Mouse (Mus musculus) lung, adult 2 months (tissue): ENCODE data around the gene Bnip3.

Source experiments
- CTCF ChIP-seq: fragments of 200-500 bp; IDR thresholded peaks from 2 replicates; pipeline ENCODE4 v1.5.1; 2011; ENCODE audit warnings: mild to moderate bottlenecking, low read length, control low read depth; ENCODE audit not compliant: insufficient read depth
- POLR2A ChIP-seq: fragments of 200-500 bp; IDR thresholded peaks from 2 replicates; pipeline ENCODE4 v1.6.1; 2011; ENCODE audit warnings: low read depth, mild to moderate bottlenecking, control low read depth, low read length, borderline replicate concordance; ENCODE audit errors: extremely low read depth

- TF ChIP-seq CTCF = no peak
- no peak for TF ChIP-seq POLR2A
Observed at GRCm38 (mm10) chr7:138942301-138942700, 33.0 kb upstream of the Bnip3 start.
